In genomic region chr12:70102426-70102825, GRCm38 (mm10) we compare ENCODE assay signal across 21 mouse cellular contexts. TPM values are rescaled to one million over a fixed set of nuclear protein-coding genes. Genes with fewer than 3 reads are reported as not detected.
DNase-seq lines count a peak whose midpoint lies in the region; ATAC-seq lines count a peak whose summit lies in the region.
"Had no signal": no experiment of that assay in that cellular context is flagged by ENCODE, and none has a peak within 500 bp of the region (broad histone marks: within the 10 kb centered on the region; RNA-seq: fewer than 3 reads in every experiment).

No protein-coding gene starts in this region.

- DNase-seq in hindbrain, embryonic 11.5 days (ENCODE audit: low spot score) = no peak
- DNase-seq in 416B (ENCODE audit: low read depth) = peak; percentile 92
- peak; percentile 63 to 78 for DNase-seq in lung, postnatal 4 days
- no peak for DNase-seq in ovary, postnatal 10 days (ENCODE audit: low spot score)
- DNase-seq in heart, adult 8-10 months (ENCODE audit: low spot score) = no peak
- no peak for DNase-seq in gastrocnemius, postnatal 4 days (ENCODE audit: low spot score in 2 of 2)
- DNase-seq: cerebellum, postnatal 25 days; kidney, adult 9 months; retina, postnatal 1 day had no signal

- H3K4me3 ChIP-seq in hindbrain, embryonic 15.5 days = no peak overlapping the region
- H3K4me3 ChIP-seq in hindbrain, embryonic 11.5 days (ENCODE audit: low read depth, low read length) = no peak overlapping the region
- H3K4me3 ChIP-seq in liver, embryonic 16.5 days (ENCODE audit: low read depth, low read length) = no peak overlapping the region
- H3K4me3 ChIP-seq: embryonic facial prominence, embryonic 13.5 days; heart, embryonic 12.5 days; hindbrain, embryonic 12.5 days; limb, embryonic 15.5 days; midbrain, embryonic 13.5 days had no signal

- WGBS in hindbrain, embryonic 15.5 days = 94% methylated on average over 9 of the region's 9 CpGs
- WGBS in hindbrain, embryonic 11.5 days = 90% methylated on average over 9 of the region's 9 CpGs
- 57% methylated on average over 9 of the region's 9 CpGs for WGBS in liver, embryonic 16.5 days (ENCODE audit: insufficient replicate concordance)

- no peak overlapping the region for H3K27ac ChIP-seq in hindbrain, embryonic 15.5 days (replicated peaks)
- no peak overlapping the region for H3K27ac ChIP-seq in hindbrain, embryonic 11.5 days (ENCODE audit: low read depth, low read length)
- no peak overlapping the region for H3K27ac ChIP-seq in liver, embryonic 16.5 days (ENCODE audit: low read length)
- H3K27ac ChIP-seq: embryonic facial prominence, embryonic 13.5 days; hindbrain, embryonic 12.5 days; limb, embryonic 15.5 days; midbrain, embryonic 13.5 days had no signal

- H3K4me2 ChIP-seq in hindbrain, embryonic 15.5 days = no peak overlapping the region
- H3K4me2 ChIP-seq in hindbrain, embryonic 11.5 days (replicated peaks; ENCODE audit: low read depth, low read length) = no peak overlapping the region
- no peak overlapping the region for H3K4me2 ChIP-seq in liver, embryonic 16.5 days (ENCODE audit: low read depth, low read length)
- H3K4me2 ChIP-seq: embryonic facial prominence, embryonic 13.5 days; heart, embryonic 12.5 days; hindbrain, embryonic 12.5 days; limb, embryonic 15.5 days; midbrain, embryonic 13.5 days had no signal

- H3K4me1 ChIP-seq in hindbrain, embryonic 15.5 days (replicated peaks) = peaks cover 43% of the 10 kb centered on the region
- H3K4me1 ChIP-seq in hindbrain, embryonic 11.5 days (replicated peaks; ENCODE audit: control insufficient read depth, insufficient read depth, low read length) = no peaks in the 10 kb centered on the region
- no peaks in the 10 kb centered on the region for H3K4me1 ChIP-seq in liver, embryonic 16.5 days (ENCODE audit: control insufficient read depth, low read depth, low read length)

- H3K9me3 ChIP-seq in hindbrain, embryonic 15.5 days = no peaks in the 10 kb centered on the region
- H3K9me3 ChIP-seq in hindbrain, embryonic 11.5 days (ENCODE audit: control insufficient read depth, low read length) = no peaks in the 10 kb centered on the region
- no peaks in the 10 kb centered on the region for H3K9me3 ChIP-seq in liver, embryonic 16.5 days (replicated peaks; ENCODE audit: control insufficient read depth, low read length)
- H3K9me3 ChIP-seq: embryonic facial prominence, embryonic 13.5 days; G1E; heart, embryonic 12.5 days; hindbrain, embryonic 12.5 days; limb, embryonic 15.5 days; midbrain, embryonic 13.5 days had no signal

- 0 out of 2 replicates have a peak, but pooled peaks have one; percentile 39 for ATAC-seq in hindbrain, embryonic 15.5 days (ENCODE audit: low FRiP score, low read depth)
- no peak for ATAC-seq in hindbrain, embryonic 11.5 days (ENCODE audit: low FRiP score)
- peak; percentile 50 for ATAC-seq in liver, embryonic 16.5 days (ENCODE audit: low read depth)
- ATAC-seq: midbrain, embryonic 13.5 days had no signal

- no peaks in the 10 kb centered on the region for H3K36me3 ChIP-seq in hindbrain, embryonic 15.5 days
- H3K36me3 ChIP-seq in hindbrain, embryonic 11.5 days (ENCODE audit: control insufficient read depth, insufficient read depth, low read length) = no peaks in the 10 kb centered on the region
- no peaks in the 10 kb centered on the region for H3K36me3 ChIP-seq in liver, embryonic 16.5 days (ENCODE audit: control insufficient read depth, insufficient read depth)
- H3K36me3 ChIP-seq: midbrain, embryonic 13.5 days had no signal

- H3K27me3 ChIP-seq in hindbrain, embryonic 15.5 days = no peaks in the 10 kb centered on the region
- H3K27me3 ChIP-seq in hindbrain, embryonic 11.5 days (ENCODE audit: control insufficient read depth, insufficient read depth, low read length) = no peaks in the 10 kb centered on the region
- no peaks in the 10 kb centered on the region for H3K27me3 ChIP-seq in liver, embryonic 16.5 days (ENCODE audit: control insufficient read depth, insufficient read depth, low read depth, low read length)
- H3K27me3 ChIP-seq: embryonic facial prominence, embryonic 13.5 days; heart, embryonic 12.5 days; hindbrain, embryonic 12.5 days; limb, embryonic 15.5 days; midbrain, embryonic 13.5 days had no signal

- H3K9ac ChIP-seq in hindbrain, embryonic 15.5 days = no peak overlapping the region
- no peak overlapping the region for H3K9ac ChIP-seq in hindbrain, embryonic 11.5 days (ENCODE audit: low read depth, low read length)
- H3K9ac ChIP-seq in liver, embryonic 16.5 days (ENCODE audit: low read depth, low read length) = no peak overlapping the region
- H3K9ac ChIP-seq: embryonic facial prominence, embryonic 13.5 days; heart, embryonic 12.5 days; hindbrain, embryonic 12.5 days; limb, embryonic 15.5 days; midbrain, embryonic 13.5 days had no signal

RNA-seq across cellular contexts. Expression of gene Nin, which starts 11.1 kb away (rescaled TPM):
- polyA plus RNA-seq in hindbrain, embryonic 15.5 days (2015; fragmentation: Nextera tagmentation; extraction: Ambion mirVana) = 11.3 and 12.6 TPM in 2 replicates
- 14.9 and 15.4 TPM in 2 replicates for polyA plus RNA-seq in hindbrain, embryonic 11.5 days (2014; fragmentation: Nextera tagmentation; extraction: Ambion mirVana)
- polyA plus RNA-seq in liver, embryonic 16.5 days (2015; fragmentation: Nextera tagmentation; extraction: Ambion mirVana) = 3.1 TPM in 2 replicates
- 10 to 100 TPM; 13.1 to 17.0 (median 14.7) TPM for total RNA-seq in heart, adult 8-10 months (2022)
- 10 to 100 TPM; 36.7 to 39.8 TPM for total RNA-seq in gastrocnemius, postnatal 4 days (2021)

RNA-seq across cellular contexts. Expression of gene Abhd12b, which starts 51.5 kb away (rescaled TPM):
- polyA plus RNA-seq in hindbrain, embryonic 15.5 days (2015; fragmentation: Nextera tagmentation; extraction: Ambion mirVana) = 0.17 TPM in 1 of 2 replicates, not detected in the other
- not detected in 2 replicates for polyA plus RNA-seq in hindbrain, embryonic 11.5 days (2014; fragmentation: Nextera tagmentation; extraction: Ambion mirVana)
- not detected in 2 replicates for polyA plus RNA-seq in liver, embryonic 16.5 days (2015; fragmentation: Nextera tagmentation; extraction: Ambion mirVana)
- total RNA-seq in heart, adult 8-10 months (2022) = not detected
- not detected for total RNA-seq in gastrocnemius, postnatal 4 days (2021)
- total RNA-seq: layer of hippocampus, adult 18-20 months had no signal
- polyA plus RNA-seq: C2C12; forebrain, embryonic 11.5 days; G1E; heart, embryonic 12.5 days; hindbrain, embryonic 12.5 days; neural tube, embryonic 11.5 days had no signal

Comparison
In these comparisons a context has a peak if more than half of its experiments do, and no peak if none do; other contexts are left out.
1. DNase-seq: peak in 416B (single experiment) and lung, postnatal 4 days (2 of 2); none in hindbrain, embryonic 11.5 days (single experiment), ovary, postnatal 10 days (single experiment), heart, adult 8-10 months (single experiment) and gastrocnemius, postnatal 4 days (0 of 2).